Mouse (Mus musculus): ENCODE measurements around the gene Grm4. TPM values are rescaled to one million over a fixed set of nuclear protein-coding genes. Genes with fewer than 3 reads are reported as not detected.

Grm4 gene
- polyA plus RNA-seq (2017; shearing (Covaris generic)), result under 1 TPM in 1 of 2 experiments, not detected in 1; 0.66 TPM

DNA sequence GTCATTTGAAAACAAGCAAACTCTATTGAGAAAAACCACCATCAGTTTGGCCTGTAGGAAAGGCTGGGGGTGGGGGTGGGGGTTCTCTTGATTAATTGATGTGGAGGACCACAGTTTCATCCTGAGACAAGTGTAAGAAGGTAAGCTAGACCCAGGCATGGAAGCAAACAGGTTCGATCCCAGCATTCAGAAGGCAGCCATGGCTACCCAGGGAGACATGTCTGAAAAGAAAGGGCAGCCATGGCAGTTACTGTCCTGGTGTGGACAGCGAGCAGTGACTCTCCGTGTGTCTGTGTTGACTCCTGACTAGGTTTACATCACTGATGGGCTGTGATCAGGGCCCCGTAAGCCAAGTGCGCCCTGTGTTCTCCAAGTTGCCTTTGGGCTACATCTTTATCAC is at the start of gene Grm4:
Gene Grm4 (minus strand): TSS at position 101 of the 400 bp plus-strand sequence.

DNA sequence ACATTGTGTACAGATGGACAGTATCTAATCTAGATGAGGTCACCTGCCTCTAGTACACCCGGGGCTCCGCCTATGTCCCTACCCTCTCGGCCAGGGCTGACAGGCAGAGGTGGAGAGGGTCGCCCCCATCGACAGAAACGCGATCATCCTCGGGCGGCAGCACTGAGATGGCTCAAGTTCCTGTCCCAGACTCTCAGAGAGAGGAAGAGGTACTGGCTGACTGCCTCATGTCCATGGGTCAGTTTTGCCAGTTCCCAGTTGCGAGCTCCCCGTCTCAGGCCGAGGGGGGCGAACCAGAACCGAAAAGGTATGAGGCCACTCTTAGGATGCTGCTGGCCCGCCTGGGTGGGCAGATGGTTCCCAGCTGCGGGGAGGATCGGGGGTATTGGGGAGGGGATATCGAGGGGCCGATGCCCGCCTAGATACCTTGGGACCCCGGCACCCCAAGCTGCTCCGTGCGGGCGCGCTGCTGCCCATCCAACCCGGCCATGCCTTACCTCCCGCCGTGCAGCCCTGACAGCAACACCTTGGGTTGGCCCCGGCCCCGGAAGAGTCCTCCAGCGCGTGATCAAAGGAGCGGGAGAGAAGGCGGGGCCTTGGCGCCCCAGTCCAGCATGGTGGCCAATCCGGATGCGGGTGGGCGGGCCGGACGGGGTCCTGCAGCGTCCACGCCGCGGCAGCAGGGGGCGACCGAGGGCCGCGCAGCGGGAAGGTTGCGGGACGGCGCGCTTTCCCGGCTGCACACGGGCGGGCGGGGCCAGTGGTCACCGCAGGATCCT is 44.1 kb upstream of the Grm4 start, which contains the start of gene AI413582:
Gene AI413582 (minus strand): TSS at position 594 of the 779 bp plus-strand sequence.

DNA sequence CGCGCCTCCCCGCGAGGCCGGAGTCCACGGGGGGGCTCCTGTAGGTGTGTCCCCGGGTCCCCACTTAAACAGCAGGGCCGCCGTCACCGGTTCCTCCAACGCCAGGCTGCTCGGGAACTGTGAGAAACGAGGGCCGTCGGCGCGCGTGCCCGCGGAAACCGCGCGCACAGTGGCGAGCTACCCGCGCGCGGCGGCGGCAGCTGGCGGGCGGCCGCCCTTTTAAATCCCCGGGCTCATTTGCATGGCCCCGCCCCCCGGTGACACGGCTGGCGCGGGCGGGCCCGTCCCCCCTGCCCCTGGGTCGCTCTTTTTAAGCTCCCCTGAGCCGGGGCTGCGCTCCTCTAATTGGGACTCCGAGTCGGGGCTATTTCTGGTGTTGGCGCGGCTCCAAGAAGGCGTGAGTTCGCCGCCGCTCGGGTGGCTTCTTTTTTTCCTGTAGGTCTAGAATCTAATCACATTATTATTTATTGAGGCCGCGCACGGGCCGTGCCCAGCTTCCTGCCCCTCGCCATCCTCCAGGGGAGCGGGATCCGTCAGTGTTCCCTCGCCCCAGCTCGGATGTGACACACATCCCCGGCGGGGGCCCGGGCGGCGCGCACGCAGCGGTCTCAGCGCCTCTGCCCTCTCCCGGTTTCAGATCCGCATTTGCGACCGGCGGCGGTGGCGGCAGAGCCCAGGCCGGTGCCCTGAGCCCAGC is 35.3 kb upstream of the Grm4 start, which contains the start of gene Hmga1:
Gene Hmga1 (plus strand): TSS at position 183 of the 697 bp plus-strand sequence.

Other genes with a start within 250 kb of the Grm4 start
- 10 to 100 TPM; 73.6 to 75.1 TPM for gene Hmga1, start 35.1 kb upstream of the Grm4 start, polyA plus RNA-seq (2017; shearing (Covaris generic))
- gene AI413582, start 44.4 kb upstream of the Grm4 start, polyA plus RNA-seq (2017; shearing (Covaris generic)), result 100 to 1,000 TPM; 125 to 170 TPM
- 10 to 100 TPM; 76.6 to 97.6 TPM for gene Nudt3, start 102.1 kb upstream of the Grm4 start, polyA plus RNA-seq (2017; shearing (Covaris generic))
- not detected for gene RPS10-NUDT3, start 113.8 kb upstream of the Grm4 start, polyA plus RNA-seq (2017; shearing (Covaris generic))
- gene Rps10, start 115.3 kb upstream of the Grm4 start, polyA plus RNA-seq (2017; shearing (Covaris generic)), result 100 to 1,000 TPM; 914 to 952 TPM
- gene Pacsin1, start 134.1 kb upstream of the Grm4 start, polyA plus RNA-seq (2017; shearing (Covaris generic)), result 10 to 100 TPM; 59.2 to 67.8 TPM
- 1 to 10 TPM in 1 of 2 experiments, under 1 TPM in 1; 0.57 to 2.9 TPM for gene Spdef, start 207.6 kb upstream of the Grm4 start, polyA plus RNA-seq (2017; shearing (Covaris generic))